Comparison of ENCODE assay signal across 1 mouse cellular context in genomic region chr9:106476002-106476923, GRCm38 (mm10).
TF ChIP-seq lines count a peak whose summit lies in the region.

No protein-coding gene starts in this region.

TF ChIP-seq in CH12.LX, 34 proteins besides CTCF, POLR2A, EP300 and RAD21 (continued from another document):
- TF ChIP-seq ELF1 (IDR thresholded peaks at IDR 0.05; ENCODE audit: low read depth, low read length) (peak; percentile 26; the same call in 1 of the 2 replicates), MXI1 (IDR thresholded peaks at IDR 0.05; ENCODE audit: low read depth, low read length) (peak; percentile 66), MEF2A (IDR thresholded peaks at IDR 0.05; ENCODE audit: borderline replicate concordance, low read depth, low read length) (peak; percentile 14; the same call in 1 of the 2 replicates)
